Mouse (Mus musculus): ENCODE measurements around the gene Ctc1. TPM values are rescaled to one million over a fixed set of nuclear protein-coding genes. Genes with fewer than 3 reads are reported as not detected.

The Ctc1 gene
- polyA plus RNA-seq, 3 experiments from 2014 or later = 9.7 to 16.4 (median 9.8) TPM

DNA sequence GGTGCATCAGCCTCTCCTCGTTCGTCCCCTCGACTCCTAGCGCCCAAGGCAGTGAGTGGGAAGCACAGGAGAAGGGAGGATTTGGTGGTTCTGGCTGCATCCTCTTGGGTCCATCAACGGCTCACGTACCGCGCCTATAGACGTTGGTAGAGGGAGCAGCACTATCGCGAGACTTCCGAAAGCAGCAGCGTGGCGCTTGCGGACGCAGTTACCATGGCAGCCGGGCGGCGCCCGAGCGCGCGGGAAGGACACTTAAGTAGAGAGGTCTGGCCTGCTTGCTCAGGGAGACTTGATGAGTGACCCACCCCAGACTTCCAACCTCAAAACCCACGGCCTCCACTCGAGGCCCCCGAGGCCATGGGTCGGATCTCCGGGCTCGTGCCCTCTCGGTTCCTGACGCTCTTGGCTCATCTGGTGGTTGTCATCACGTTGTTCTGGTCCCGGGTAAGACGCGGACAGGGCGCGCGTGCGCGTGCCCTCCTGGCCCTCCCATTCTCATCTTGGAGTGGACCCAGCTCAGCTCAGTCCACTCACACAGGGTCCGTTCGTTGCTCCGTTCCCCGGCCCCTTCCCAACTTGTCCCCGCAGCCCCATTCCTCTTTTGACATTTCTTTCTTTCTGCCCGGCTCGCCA is 55.0 kb downstream of the Ctc1 start, which contains the start of gene Tmem107:
Gene Tmem107 (plus strand): TSS at position 217 of the 633 bp plus-strand sequence.
- ATAC-seq = peak; percentile 80

DNA sequence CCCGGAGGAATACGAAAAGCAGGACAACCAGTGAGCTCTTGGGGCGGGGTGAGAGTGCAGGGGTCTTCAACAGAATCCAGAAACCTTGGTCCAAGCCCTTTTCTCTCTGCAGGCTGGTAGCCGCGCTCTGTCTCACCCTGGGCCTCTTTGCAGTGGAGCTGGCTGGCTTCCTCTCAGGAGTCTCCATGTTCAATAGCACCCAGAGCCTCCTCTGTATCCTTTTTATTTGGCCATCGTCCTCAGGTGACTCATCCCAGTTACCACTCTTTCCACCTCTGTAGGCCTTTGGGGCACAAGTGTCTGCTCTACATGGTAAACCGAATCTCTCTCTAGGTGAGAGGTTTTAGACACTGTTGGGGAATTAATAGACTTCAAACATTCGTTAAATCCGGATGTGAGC is 55.6 kb downstream of the Ctc1 start:
- ATAC-seq = no peak

DNA sequence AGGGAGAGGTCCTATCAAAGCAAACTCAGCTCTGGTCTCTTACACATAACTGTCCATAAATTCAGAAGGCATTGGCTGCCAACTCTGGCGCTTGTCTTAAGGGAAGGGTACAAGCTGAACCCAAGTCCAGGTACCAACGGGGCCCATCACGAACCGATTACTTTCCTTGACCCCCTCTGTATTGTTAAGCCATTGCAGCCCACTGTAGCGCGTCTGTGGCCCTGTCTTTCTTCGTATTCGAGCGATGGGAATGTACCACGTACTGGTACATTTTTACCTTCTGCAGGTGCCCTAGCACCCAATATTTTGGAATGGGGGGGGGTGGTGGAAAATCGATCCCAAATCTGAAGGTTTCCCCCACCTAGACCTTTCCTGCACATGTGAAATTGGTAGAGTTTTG is 56.5 kb downstream of the Ctc1 start:
- no peak for ATAC-seq

DNA sequence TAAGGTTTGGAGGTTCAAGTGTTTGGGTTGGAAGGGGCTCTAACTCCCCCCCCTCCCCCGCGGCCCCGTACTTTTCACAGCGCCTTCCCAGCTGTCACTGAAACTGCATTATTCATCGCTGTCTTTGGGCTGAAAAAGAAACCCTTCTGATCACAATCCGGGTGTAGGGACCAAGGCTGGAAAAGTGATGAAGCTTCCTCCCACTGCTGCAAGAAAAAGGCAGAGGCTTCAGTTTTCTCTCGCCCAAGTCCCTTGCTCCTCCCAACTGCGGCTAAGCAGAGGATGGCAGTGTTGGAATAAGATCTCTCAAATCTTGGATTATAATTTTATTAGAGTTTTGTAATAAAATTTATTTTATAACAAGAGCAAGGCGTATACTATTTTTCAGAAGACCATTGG is 57.0 kb downstream of the Ctc1 start:
- ATAC-seq = no peak

DNA sequence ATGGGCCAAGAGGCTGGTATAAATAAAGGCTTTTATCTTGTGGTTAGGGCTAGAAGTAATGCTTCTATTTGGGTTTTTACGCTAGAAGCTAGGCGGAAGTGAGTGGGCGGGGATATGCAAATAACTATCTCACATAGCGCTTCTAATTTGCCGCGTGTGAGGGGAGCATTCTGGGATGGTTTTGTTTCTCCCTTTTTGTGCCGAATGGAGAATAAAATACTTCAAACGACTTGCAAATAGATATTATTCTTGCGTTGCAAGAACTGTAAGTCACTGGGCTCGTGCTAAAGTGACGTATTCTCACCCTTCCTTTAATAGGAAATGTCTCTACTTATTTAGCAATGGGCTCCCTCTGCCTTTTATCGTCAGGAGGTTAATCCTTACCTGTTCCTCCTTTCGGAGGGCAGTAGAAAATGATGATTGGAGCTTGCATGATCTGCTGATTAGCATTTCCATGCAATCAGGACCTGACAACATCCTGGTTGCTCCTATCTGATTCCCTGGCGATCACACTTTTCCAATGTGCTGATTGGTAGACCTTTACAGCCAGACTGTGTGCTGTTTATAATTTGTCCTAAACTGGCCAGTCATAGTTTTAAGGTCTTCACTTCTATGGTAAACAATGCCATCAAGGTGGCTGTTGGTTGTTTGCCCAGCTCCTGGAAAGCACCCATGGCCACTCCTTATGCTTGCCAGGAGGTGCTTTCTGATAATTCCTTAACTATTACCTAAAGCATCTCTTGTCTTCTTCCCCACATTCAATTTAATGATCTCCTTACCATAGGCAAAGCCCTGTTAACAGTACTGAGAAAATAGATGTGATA is 57.6 kb downstream of the Ctc1 start:
- ATAC-seq = peak; percentile 76

- ATAC-seq = no peak
Observed at GRCm38 (mm10) chr11:69073951-69074775, 58.5 kb downstream of the Ctc1 start.

DNA sequence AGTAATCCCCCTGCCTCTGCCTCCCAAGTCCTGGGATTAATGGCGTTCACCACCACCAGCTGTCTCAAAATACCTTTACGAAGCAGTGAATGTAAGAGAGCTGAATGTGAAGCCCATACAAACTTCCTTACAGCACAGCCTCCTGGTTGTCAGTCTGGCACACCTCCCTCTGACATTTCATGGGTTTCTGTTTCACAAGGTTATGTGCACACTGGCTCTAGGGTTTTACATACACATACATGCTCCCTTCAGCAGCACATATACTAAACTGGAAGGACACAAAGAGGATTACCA is 59.0 kb downstream of the Ctc1 start:
- no peak for ATAC-seq

DNA sequence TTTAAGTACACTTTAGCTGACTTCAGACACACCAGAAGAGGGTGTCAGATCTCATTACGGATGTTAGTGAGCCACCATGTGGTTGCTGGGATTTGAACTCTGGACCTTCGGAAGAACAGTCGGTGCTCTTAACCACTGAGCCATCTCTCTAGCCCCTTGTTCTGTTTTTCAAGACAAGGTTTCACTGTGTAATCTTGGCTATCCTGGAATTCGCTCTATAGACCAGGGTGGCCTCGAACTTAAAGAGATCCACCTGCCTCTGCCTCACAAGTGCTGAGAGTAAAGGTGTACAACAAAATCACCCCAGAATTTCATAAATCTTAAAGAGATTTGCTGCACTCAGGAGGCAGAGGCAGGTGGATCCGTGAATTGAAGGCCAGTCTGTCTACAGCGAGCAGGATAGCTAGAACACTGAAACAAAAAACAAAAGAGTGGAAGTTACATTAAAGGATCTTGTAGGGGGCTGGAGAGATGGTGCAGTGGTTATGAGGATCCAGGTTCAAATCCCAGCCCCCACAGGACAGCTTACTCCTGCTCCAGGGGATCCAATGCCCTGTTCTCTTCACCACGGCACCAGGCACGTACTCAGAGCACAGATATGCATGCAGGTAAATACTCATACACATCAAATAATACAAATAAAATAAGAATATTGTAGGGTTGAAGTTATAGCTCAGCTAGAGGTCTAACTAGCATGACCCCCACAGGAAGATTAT is 60.2 kb downstream of the Ctc1 start:
- no peak for ATAC-seq

GRCm38 (mm10) chr11:69076572-69076971 is 60.9 kb downstream of the Ctc1 start:
- ATAC-seq = no peak

- ATAC-seq = no peak
Observed at GRCm38 (mm10) chr11:69077316-69077715, 61.6 kb downstream of the Ctc1 start.

GRCm38 (mm10) chr11:69078041-69078440 is 62.3 kb downstream of the Ctc1 start:
- no peak for ATAC-seq

DNA sequence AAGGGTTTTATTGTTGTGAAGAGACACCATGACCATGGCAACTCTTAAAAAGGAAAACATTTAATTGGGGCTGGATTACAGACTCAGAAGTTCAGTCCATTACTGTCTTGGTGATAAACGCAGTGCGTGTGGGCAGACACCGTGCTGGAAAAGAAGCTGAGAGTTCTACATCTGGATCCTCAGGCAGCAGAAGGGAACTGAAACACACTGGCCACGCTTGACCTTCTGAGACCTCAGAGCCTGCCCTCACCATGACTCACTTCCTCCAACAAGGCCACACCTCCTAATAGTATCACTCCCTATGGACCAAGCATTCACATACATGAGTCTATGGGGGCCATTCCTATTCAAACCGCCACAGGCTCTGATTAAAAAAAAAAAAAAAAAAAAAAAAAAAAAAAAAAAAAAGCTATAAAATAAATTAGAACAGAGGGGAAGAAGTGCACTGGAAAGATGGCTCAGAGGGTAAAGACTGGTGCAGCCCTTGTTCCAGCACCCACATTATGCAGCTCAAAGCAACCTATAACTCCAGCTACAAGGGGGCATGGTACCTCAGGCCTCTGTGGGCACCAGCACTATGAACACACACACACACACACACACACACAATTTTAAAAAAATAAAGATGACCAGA is 63.2 kb downstream of the Ctc1 start:
- no peak for ATAC-seq

GRCm38 (mm10) chr11:69080102-69080854 is 64.6 kb downstream of the Ctc1 start:
- no peak for ATAC-seq

DNA sequence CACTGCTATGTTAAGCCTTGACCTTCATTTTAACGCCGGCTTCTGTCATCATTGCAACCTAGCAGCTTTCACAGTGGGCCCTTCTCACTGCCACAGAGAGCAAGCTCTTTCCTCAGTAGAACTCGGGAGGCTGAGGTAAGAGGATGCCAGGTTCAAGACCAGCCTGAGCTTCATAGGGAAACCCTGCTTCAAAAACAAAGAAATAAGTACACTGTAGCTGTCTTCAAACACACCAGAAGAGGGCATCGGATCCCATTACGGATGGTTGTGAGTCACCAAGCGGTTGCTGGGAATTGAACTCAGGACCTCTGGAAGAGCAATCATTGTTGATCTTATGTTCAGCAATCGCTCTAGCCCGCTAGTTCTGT is 65.1 kb downstream of the Ctc1 start:
- ATAC-seq = no peak

- no peak for ATAC-seq
Observed at GRCm38 (mm10) chr11:69081613-69082012, 65.9 kb downstream of the Ctc1 start.

DNA sequence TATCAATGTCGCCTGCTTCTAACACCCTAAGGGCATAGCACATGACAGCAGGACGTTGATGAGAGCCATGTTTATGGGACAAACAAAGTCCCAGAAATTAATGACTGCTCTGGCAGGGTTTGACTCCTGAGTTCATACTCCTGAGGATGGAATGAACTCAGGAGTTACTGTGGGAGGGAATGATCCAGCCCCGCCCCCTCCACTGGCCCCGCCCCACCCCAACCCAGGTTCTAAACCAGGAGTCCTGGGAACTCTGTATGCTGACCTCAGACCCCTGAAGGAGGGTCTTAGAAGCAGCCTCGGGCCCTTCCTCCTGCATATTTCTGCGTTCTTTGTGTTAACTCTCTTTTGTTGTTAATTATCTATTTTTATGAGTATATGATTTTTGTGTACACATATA is 69.9 kb downstream of the Ctc1 start:
- ATAC-seq = no peak

Other genes starting within 250 kb of the Ctc1 start
- gene Ndel1, start 144.1 kb upstream of the Ctc1 start, polyA plus RNA-seq (2017; shearing (Covaris generic)) = 10 to 100 TPM; 30.8 to 36.0 (median 32.1) TPM
- gene Rnf222, start 127.4 kb upstream of the Ctc1 start, polyA plus RNA-seq (2017; shearing (Covaris generic)) = not detected
- 1,000 to 10,000 TPM; 1,371 to 2,270 (median 2,196) TPM for gene Rpl26, start 114.3 kb upstream of the Ctc1 start, polyA plus RNA-seq (2017; shearing (Covaris generic))
- not detected for gene Odf4, start 88.8 kb upstream of the Ctc1 start, polyA plus RNA-seq (2017; shearing (Covaris generic))
- gene Arhgef15, start 58.4 kb upstream of the Ctc1 start, polyA plus RNA-seq (2017; shearing (Covaris generic)) = under 1 TPM in 1 of 3 experiments, not detected in 2; 0.21 TPM
- gene Slc25a35, start 47.8 kb upstream of the Ctc1 start, polyA plus RNA-seq (2017; shearing (Covaris generic)) = 1 to 10 TPM; 7.0 to 8.3 (median 7.6) TPM
- 10 to 100 TPM; 13.7 to 72.0 (median 38.3) TPM for gene Rangrf, start 40.7 kb upstream of the Ctc1 start, polyA plus RNA-seq (2017; shearing (Covaris generic))
- gene Pfas, start 7.5 kb upstream of the Ctc1 start, polyA plus RNA-seq (2017; shearing (Covaris generic)) = 10 to 100 TPM; 22.0 to 29.0 (median 24.8) TPM
- 10 to 100 TPM in 2 of 3 experiments, 1 to 10 TPM in 1; 5.8 to 74.0 (median 12.9) TPM for gene Aurkb, start 29.7 kb downstream of the Ctc1 start, polyA plus RNA-seq (2017; shearing (Covaris generic))
- 1 to 10 TPM; 1.1 to 2.2 (median 1.3) TPM for gene Borcs6, start 43.8 kb downstream of the Ctc1 start, polyA plus RNA-seq (2017; shearing (Covaris generic))
- gene Tmem107, start 54.9 kb downstream of the Ctc1 start, polyA plus RNA-seq (2017; shearing (Covaris generic)) = 1 to 10 TPM; 2.8 to 9.1 (median 4.0) TPM
- 10 to 100 TPM; 26.9 to 31.5 (median 27.3) TPM for gene Vamp2, start 72.6 kb downstream of the Ctc1 start, polyA plus RNA-seq (2017; shearing (Covaris generic))
- gene Per1, start 79.3 kb downstream of the Ctc1 start, polyA plus RNA-seq (2017; shearing (Covaris generic)) = 1 to 10 TPM; 5.2 to 6.2 (median 6.1) TPM
- not detected for gene Hes7, start 104.5 kb downstream of the Ctc1 start, polyA plus RNA-seq (2017; shearing (Covaris generic))
- gene 9130213A22Rik, start 106.7 kb downstream of the Ctc1 start, polyA plus RNA-seq (2017; shearing (Covaris generic)) = under 1 TPM in 1 of 3 experiments, not detected in 2; 0.63 TPM
- gene Aloxe3, start 110.0 kb downstream of the Ctc1 start, polyA plus RNA-seq (2017; shearing (Covaris generic)) = under 1 TPM in 1 of 3 experiments, not detected in 2; 0.13 TPM
- gene Alox12b, start 141.1 kb downstream of the Ctc1 start, polyA plus RNA-seq (2017; shearing (Covaris generic)) = not detected
- 1 to 10 TPM; 3.7 to 5.0 (median 3.9) TPM for gene Alox8, start 181.9 kb downstream of the Ctc1 start, polyA plus RNA-seq (2017; shearing (Covaris generic))
- gene Gucy2e, start 221.1 kb downstream of the Ctc1 start, polyA plus RNA-seq (2017; shearing (Covaris generic)) = under 1 TPM; 0.14 to 0.38 (median 0.17) TPM

Measured in inflammation-experienced regulatory T-cells, adult 6 months (primary cell).